Mouse (Mus musculus) liver, embryonic 16.5 days (tissue): ENCODE measurements around the gene Ccdc85a. TPM values are rescaled to one million over a fixed set of nuclear protein-coding genes. Genes with fewer than 3 reads are reported as not detected.

ENCODE experiments used
- ATAC-seq: fragments of 200-750 bp; cut with Nextera tagmentation; 2 replicates; pipeline ENCODE4 v1.8.0; 2017; ENCODE audit warnings: low read depth, mild to moderate bottlenecking, moderate number of reproducible peaks, moderate library complexity
- H3K27ac ChIP-seq: fragments of 300-500 bp; sonication (generic); 2 replicates; pipeline ENCODE4 v1.5.1; 2014; ENCODE audit warnings: mild to moderate bottlenecking, low read length
- H3K27me3 ChIP-seq: fragments of 300-500 bp; sonication (generic); 2 replicates; pipeline ENCODE4 v1.6.1; 2014; ENCODE audit warnings: low read depth, low read length, mixed read lengths; ENCODE audit not compliant: control insufficient read depth, insufficient read depth
- H3K36me3 ChIP-seq: fragments of 300-500 bp; sonication (generic); 2 replicates; pipeline ENCODE4 v1.6.1; 2014; ENCODE audit warnings: mild to moderate bottlenecking; ENCODE audit not compliant: control insufficient read depth, insufficient read depth
- H3K4me1 ChIP-seq: fragments of 300-500 bp; sonication (generic); 2 replicates; pipeline ENCODE4 v1.6.1; 2014; ENCODE audit warnings: low read depth, low read length, mixed read lengths; ENCODE audit not compliant: control insufficient read depth
- H3K4me2 ChIP-seq: fragments of 300-500 bp; sonication (generic); 2 replicates; pipeline ENCODE4 v1.6.1; 2014; ENCODE audit warnings: low read depth, low read length, mixed read lengths
- H3K4me3 ChIP-seq: fragments of 300-500 bp; sonication (generic); 2 replicates; pipeline ENCODE4 v1.5.1; 2014; ENCODE audit warnings: low read depth, mild to moderate bottlenecking, low read length
- H3K9ac ChIP-seq: fragments of 300-500 bp; sonication (generic); 2 replicates; pipeline ENCODE4 v1.6.1; 2014; ENCODE audit warnings: low read depth, low read length
- H3K9me3 ChIP-seq: fragments of 300-500 bp; sonication (generic); replicated peaks from 2 replicates; pipeline ENCODE4 v1.6.1; 2016; ENCODE audit warnings: low read length; ENCODE audit not compliant: control insufficient read depth
- WGBS: fragments of 180-500 bp; shearing (Covaris S2); extraction: QIAGEN DNeasy Blood & Tissue Kit; methylation state at CpG from one replicate; pipeline ENCODE4 v1.1.7; 2014; ENCODE audit not compliant: insufficient replicate concordance; 5-methylcytosine and 5-hydroxymethylcytosine counted together
- polyA plus RNA-seq: library from polyadenylated mRNA; unstranded; fragments of >200 nt; fragmentation: Nextera tagmentation; extraction: Ambion mirVana; gene quantifications from 2 replicates; pipeline ENCODE4 v1.2.1, GENCODE M21; 2015

Gene Ccdc85a
- polyA plus RNA-seq, 1 experiment from 2014 or later = 0.02 TPM

DNA sequence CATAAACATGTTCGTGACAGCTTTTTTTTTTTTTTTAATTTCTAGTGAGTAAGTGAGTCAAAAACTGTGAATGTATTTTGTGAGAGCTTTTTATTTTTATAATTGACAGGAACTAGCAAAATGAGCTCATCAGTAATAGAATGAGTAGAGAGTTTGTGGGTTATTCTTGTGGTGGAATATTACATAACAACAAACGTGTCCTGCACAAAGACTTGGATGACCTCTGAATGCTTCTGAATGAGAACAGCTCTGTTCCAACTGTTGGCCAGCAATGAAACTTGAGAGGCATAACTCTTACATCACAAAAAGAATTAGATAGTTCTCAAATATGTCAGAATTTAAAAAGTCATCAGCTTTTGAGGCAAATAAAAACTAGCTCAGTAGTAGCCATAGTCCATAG is 40.7 kb downstream of the Ccdc85a start:
- Histone ChIP-seq H3K9me3 (no peaks in the 10 kb centered on the region), H3K27ac (no peak overlapping the region), H3K36me3 (no peaks in the 10 kb centered on the region), H3K27me3 (no peaks in the 10 kb centered on the region), H3K9ac (no peak overlapping the region), H3K4me1 (no peaks in the 10 kb centered on the region), H3K4me2 (no peak overlapping the region), H3K4me3 (no peak overlapping the region)
- ATAC-seq = no peak
- WGBS = 52% methylated on average over 2 of the region's 2 CpGs

GRCm38 (mm10) chr11:28541307-28541706 is 42.8 kb downstream of the Ccdc85a start:
- Histone ChIP-seq H3K4me3 (no peak overlapping the region), H3K9ac (no peak overlapping the region), H3K4me1 (no peaks in the 10 kb centered on the region), H3K36me3 (no peaks in the 10 kb centered on the region), H3K4me2 (no peak overlapping the region), H3K27me3 (no peaks in the 10 kb centered on the region), H3K9me3 (no peaks in the 10 kb centered on the region), H3K27ac (no peak overlapping the region)
- 62% methylated on average over 1 of the region's 1 CpGs for WGBS
- no peak for ATAC-seq

DNA sequence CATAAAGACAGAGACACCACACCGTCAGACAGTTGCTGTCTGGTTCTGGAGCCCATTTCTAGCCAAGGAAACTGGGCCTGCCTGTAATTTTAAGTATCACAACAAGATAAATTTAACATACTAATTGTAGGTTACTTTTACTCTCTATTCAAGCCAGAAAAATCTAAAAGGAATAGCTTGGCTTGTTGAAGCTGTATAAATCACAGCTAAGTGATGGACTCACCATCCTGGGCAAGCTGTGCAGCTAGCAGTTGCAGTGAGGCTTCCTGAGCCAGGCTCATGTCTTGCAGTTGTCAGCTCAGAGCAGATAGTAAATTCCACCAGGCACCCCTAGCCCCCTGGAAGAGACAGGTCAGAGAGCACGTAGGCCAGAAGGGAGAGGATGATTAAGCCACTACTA is 50.8 kb downstream of the Ccdc85a start:
- H3K4me1 ChIP-seq = no peaks in the 10 kb centered on the region
- no peaks in the 10 kb centered on the region for H3K27me3 ChIP-seq
- H3K4me3 ChIP-seq = no peak overlapping the region
- no peak overlapping the region for H3K9ac ChIP-seq
- H3K27ac ChIP-seq = no peak overlapping the region
- ATAC-seq = no peak
- 0 out of 2 replicates have a peak, but pooled peaks cover 3% of the 10 kb centered on the region for H3K9me3 ChIP-seq
- no peak overlapping the region for H3K4me2 ChIP-seq
- WGBS = 59% methylated on average over 2 of the region's 2 CpGs
- H3K36me3 ChIP-seq = no peaks in the 10 kb centered on the region

- no peak overlapping the region for H3K9ac ChIP-seq
- H3K36me3 ChIP-seq = no peaks in the 10 kb centered on the region
- no peaks in the 10 kb centered on the region for H3K4me1 ChIP-seq
- H3K27ac ChIP-seq = no peak overlapping the region
- no peak for ATAC-seq
- no peaks in the 10 kb centered on the region for H3K9me3 ChIP-seq
- no peak overlapping the region for H3K4me2 ChIP-seq
- H3K27me3 ChIP-seq = no peaks in the 10 kb centered on the region
- H3K4me3 ChIP-seq = no peak overlapping the region
These were observed 82.9 kb downstream of the Ccdc85a start for GRCm38 (mm10) chr11:28501190-28501589.

DNA sequence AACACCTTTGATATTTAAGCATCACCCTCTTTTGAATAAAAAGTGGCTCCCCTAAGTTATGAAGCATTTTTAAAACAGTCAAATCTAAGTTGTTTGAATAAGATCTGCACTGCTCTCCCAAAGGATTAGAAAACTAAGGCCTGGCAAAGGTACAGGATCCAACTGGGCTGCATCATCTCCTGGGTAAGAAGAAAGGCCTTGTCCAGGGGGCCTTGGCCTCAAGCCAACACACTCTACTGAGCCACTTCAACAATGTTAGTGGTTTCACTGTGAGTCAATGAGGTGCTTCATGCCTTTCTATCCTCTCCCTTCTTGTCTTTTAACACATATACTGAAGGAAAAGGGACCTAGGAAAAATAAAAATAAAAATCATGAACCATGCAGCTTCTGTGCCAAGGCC is 87.1 kb downstream of the Ccdc85a start:
- no peaks in the 10 kb centered on the region for H3K36me3 ChIP-seq
- H3K4me2 ChIP-seq = no peak overlapping the region
- H3K27ac ChIP-seq = no peak overlapping the region
- H3K9ac ChIP-seq = no peak overlapping the region
- no peak for ATAC-seq
- H3K4me1 ChIP-seq = no peaks in the 10 kb centered on the region
- H3K4me3 ChIP-seq = no peak overlapping the region
- no peaks in the 10 kb centered on the region for H3K9me3 ChIP-seq
- H3K27me3 ChIP-seq = no peaks in the 10 kb centered on the region

GRCm38 (mm10) chr11:28493362-28493761 is 90.8 kb downstream of the Ccdc85a start:
- Histone ChIP-seq H3K4me3 (no peak overlapping the region), H3K4me2 (no peak overlapping the region), H3K9ac (no peak overlapping the region), H3K36me3 (no peaks in the 10 kb centered on the region), H3K9me3 (no peaks in the 10 kb centered on the region), H3K27me3 (no peaks in the 10 kb centered on the region), H3K4me1 (no peaks in the 10 kb centered on the region), H3K27ac (no peak overlapping the region)
- ATAC-seq = no peak

- Histone ChIP-seq H3K27me3 (no peaks in the 10 kb centered on the region), H3K4me3 (no peak overlapping the region), H3K4me1 (no peaks in the 10 kb centered on the region), H3K9ac (no peak overlapping the region), H3K27ac (no peak overlapping the region), H3K4me2 (no peak overlapping the region), H3K36me3 (no peaks in the 10 kb centered on the region), H3K9me3 (no peaks in the 10 kb centered on the region)
- ATAC-seq = no peak
- 47% methylated on average over 1 of the region's 1 CpGs for WGBS
These were observed 92.8 kb downstream of the Ccdc85a start for GRCm38 (mm10) chr11:28491330-28491729.

- Histone ChIP-seq H3K4me2 (no peak overlapping the region), H3K4me1 (no peaks in the 10 kb centered on the region), H3K27me3 (no peaks in the 10 kb centered on the region), H3K27ac (no peak overlapping the region), H3K36me3 (no peaks in the 10 kb centered on the region), H3K9me3 (no peaks in the 10 kb centered on the region), H3K9ac (no peak overlapping the region), H3K4me3 (no peak overlapping the region)
- ATAC-seq = no peak
- 39% methylated on average over 4 of the region's 4 CpGs for WGBS
These were observed 99.9 kb downstream of the Ccdc85a start for GRCm38 (mm10) chr11:28484083-28484729.

GRCm38 (mm10) chr11:28477088-28477487 is 107.0 kb downstream of the Ccdc85a start:
- Histone ChIP-seq H3K36me3 (no peaks in the 10 kb centered on the region), H3K9me3 (no peaks in the 10 kb centered on the region), H3K27ac (no peak overlapping the region), H3K27me3 (no peaks in the 10 kb centered on the region), H3K4me1 (no peaks in the 10 kb centered on the region), H3K9ac (no peak overlapping the region), H3K4me3 (no peak overlapping the region), H3K4me2 (no peak overlapping the region)
- no peak for ATAC-seq
- WGBS = 76% methylated on average over 1 of the region's 1 CpGs

- no peaks in the 10 kb centered on the region for H3K9me3 ChIP-seq
These were observed 118.4 kb downstream of the Ccdc85a start for GRCm38 (mm10) chr11:28465726-28466125.

More at GRCm38 (mm10) chr11:28465726-28466125, 118.4 kb downstream of the Ccdc85a start:
- Histone ChIP-seq H3K4me2 (no peak overlapping the region), H3K9ac (no peak overlapping the region), H3K27me3 (no peaks in the 10 kb centered on the region), H3K27ac (no peak overlapping the region), H3K36me3 (no peaks in the 10 kb centered on the region), H3K4me3 (no peak overlapping the region), H3K4me1 (no peaks in the 10 kb centered on the region)
- no peak for ATAC-seq
